18 mouse cellular contexts compared by ENCODE assay signal in the genomic region with DNA sequence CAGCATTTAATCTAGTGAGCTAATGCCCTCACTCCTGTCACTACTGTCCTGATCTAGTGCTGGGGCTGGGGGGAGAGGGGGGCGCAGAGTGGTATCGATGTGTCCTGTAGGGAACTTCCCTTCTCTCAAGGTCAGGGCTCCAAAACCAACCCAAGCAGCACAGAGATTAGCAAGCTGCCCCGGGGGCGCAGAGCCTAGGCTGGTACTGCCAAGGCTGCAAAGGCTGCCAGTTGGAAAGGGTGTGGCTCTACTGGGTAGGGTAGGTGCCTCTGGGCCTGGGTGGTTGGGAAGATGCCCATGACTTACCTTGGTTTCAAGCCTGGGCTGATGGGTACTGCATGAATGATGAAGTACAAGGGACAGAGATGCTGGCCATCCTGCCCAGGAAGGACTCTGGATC. TPM values are rescaled to one million over a fixed set of nuclear protein-coding genes. Genes with fewer than 3 reads are reported as not detected.
DNase-seq lines count a peak whose midpoint lies in the region; ATAC-seq and TF ChIP-seq lines count a peak whose summit lies in the region.
"Had no signal": no experiment of that assay in that cellular context is flagged by ENCODE, and none has a peak within 500 bp of the region (broad histone marks: within the 10 kb centered on the region; RNA-seq: fewer than 3 reads in every experiment).

No protein-coding gene starts in this region.

- TF ChIP-seq EP300 in ES-Bruce4 (IDR thresholded peaks at IDR 0.05; ENCODE audit: insufficient read depth, low read depth, low read length) = no peak

- H3K36me3 ChIP-seq in heart, embryonic 13.5 days = peaks cover 21% of the 10 kb centered on the region
- peaks cover 26% of the 10 kb centered on the region for H3K36me3 ChIP-seq in liver, embryonic 12.5 days
- peaks cover 26% of the 10 kb centered on the region for H3K36me3 ChIP-seq in ES-Bruce4 (ENCODE audit: control insufficient read depth, insufficient read depth, low read length, poor library complexity, severe bottlenecking)
- peaks cover 32% of the 10 kb centered on the region for H3K36me3 ChIP-seq in limb, embryonic 10.5 days

- H3K9me3 ChIP-seq in heart, embryonic 13.5 days = no peaks in the 10 kb centered on the region
- no peaks in the 10 kb centered on the region for H3K9me3 ChIP-seq in liver, embryonic 12.5 days (replicated peaks)
- H3K9me3 ChIP-seq in ES-Bruce4 (replicated peaks; ENCODE audit: control insufficient read depth, insufficient read depth, low read length, poor library complexity, severe bottlenecking) = no peaks in the 10 kb centered on the region
- H3K9me3 ChIP-seq in limb, embryonic 10.5 days (replicated peaks) = no peaks in the 10 kb centered on the region

- no peaks in the 10 kb centered on the region for H3K27me3 ChIP-seq in heart, embryonic 13.5 days (replicated peaks)
- H3K27me3 ChIP-seq in liver, embryonic 12.5 days (replicated peaks) = no peaks in the 10 kb centered on the region
- no peaks in the 10 kb centered on the region for H3K27me3 ChIP-seq in ES-Bruce4 (ENCODE audit: control insufficient read depth, insufficient read depth, low read length, poor library complexity, severe bottlenecking)
- H3K27me3 ChIP-seq in limb, embryonic 10.5 days (ENCODE audit: low read depth, poor library complexity, severe bottlenecking) = no peaks in the 10 kb centered on the region

- no peak for DNase-seq in heart, postnatal 10 days
- DNase-seq in liver = no peak
- DNase-seq in limb, embryonic 10.5 days (ENCODE audit: low spot score) = no peak
- no peak for DNase-seq in spleen, postnatal 4 days (ENCODE audit: low spot score in 2 of 2)
- DNase-seq: cerebellum, adult 18-20 months; embryo, embryonic 11 days; gastrocnemius, postnatal 25 days; right cerebral cortex, postnatal 25 days had no signal

- no peak for TF ChIP-seq CTCF in ES-Bruce4 (IDR thresholded peaks at IDR 0.05; ENCODE audit: low read depth, low read length)

- ATAC-seq in heart, embryonic 13.5 days (ENCODE audit: extremely low read depth, insufficient number of reproducible peaks, low FRiP score, low TSS enrichment) = no peak
- ATAC-seq in liver, embryonic 12.5 days = no peak
- ATAC-seq: lung, postnatal 0 days; midbrain, embryonic 16.5 days had no signal

- H3K4me2 ChIP-seq in heart, embryonic 13.5 days = peak overlapping the region; percentile 84; the same call in 1 of the 2 replicates
- no peak overlapping the region for H3K4me2 ChIP-seq in liver, embryonic 12.5 days

- peaks cover 35% of the 10 kb centered on the region for H3K4me1 ChIP-seq in heart, embryonic 13.5 days
- H3K4me1 ChIP-seq in liver, embryonic 12.5 days = peaks cover 44% of the 10 kb centered on the region
- peaks cover 9% of the 10 kb centered on the region for H3K4me1 ChIP-seq in ES-Bruce4 (ENCODE audit: control insufficient read depth, insufficient read depth, low read length)
- peaks cover 25% of the 10 kb centered on the region for H3K4me1 ChIP-seq in limb, embryonic 10.5 days

- 75% methylated on average over 4 of the region's 4 CpGs for WGBS in heart, embryonic 13.5 days
- 87% methylated on average over 4 of the region's 4 CpGs for WGBS in liver, embryonic 12.5 days (ENCODE audit: insufficient replicate concordance)
- 95% methylated on average over 4 of the region's 4 CpGs for WGBS in limb, embryonic 10.5 days

- no peak overlapping the region; the same call in 1 of the 2 replicates for H3K27ac ChIP-seq in heart, embryonic 13.5 days (replicated peaks)
- H3K27ac ChIP-seq in liver, embryonic 12.5 days = no peak overlapping the region
- no peak overlapping the region for H3K27ac ChIP-seq in ES-Bruce4 (ENCODE audit: insufficient read depth, low read length)
- H3K27ac ChIP-seq in limb, embryonic 10.5 days = no peak overlapping the region

- intact Hi-C loops in heart, postnatal 10 days (cut with DNase I) = no loop called here

- H3K4me3 ChIP-seq in heart, embryonic 13.5 days = no peak overlapping the region
- H3K4me3 ChIP-seq in liver, embryonic 12.5 days = no peak overlapping the region
- 0 out of 2 replicates have a peak overlapping the region, but pooled peaks have one; percentile 1 for H3K4me3 ChIP-seq in ES-Bruce4 (ENCODE audit: low read depth, low read length)
- H3K4me3 ChIP-seq in limb, embryonic 10.5 days = 0 out of 2 replicates have a peak overlapping the region, but pooled peaks have one; percentile 87

- 0 out of 2 replicates have a peak overlapping the region, but pooled peaks have one; percentile 50 for H3K9ac ChIP-seq in heart, embryonic 13.5 days
- H3K9ac ChIP-seq in liver, embryonic 12.5 days = 0 out of 2 replicates have a peak overlapping the region, but pooled peaks have one; percentile 15
- H3K9ac ChIP-seq in ES-Bruce4 (ENCODE audit: low read depth, poor library complexity, severe bottlenecking) = no peak overlapping the region

- TF ChIP-seq POLR2A in ES-Bruce4 (IDR thresholded peaks at IDR 0.05; ENCODE audit: insufficient read depth, low read length) = no peak

RNA-seq across cellular contexts. Expression of a gene that starts 2.4 kb away (rescaled TPM):
- polyA plus RNA-seq in heart, embryonic 13.5 days (2015; fragmentation: Nextera tagmentation; extraction: Ambion mirVana) = 2,411 and 2,681 TPM in 2 replicates
- total RNA-seq in heart, postnatal 10 days (2021) = 100 to 1,000 TPM; 321 to 324 TPM
- polyA plus RNA-seq in liver, embryonic 12.5 days (2016; fragmentation: Nextera tagmentation; extraction: Ambion mirVana) = 1,383 and 1,459 TPM in 2 replicates
- 1,651 and 1,929 TPM in 2 replicates for polyA plus RNA-seq in ES-Bruce4 (2011; ENCODE audit: insufficient read depth, insufficient read length, low read depth, missing spikeins)
- polyA plus RNA-seq in limb, embryonic 10.5 days (2016; fragmentation: Nextera tagmentation; extraction: Ambion mirVana) = 3,225 and 4,131 TPM in 2 replicates

RNA-seq across cellular contexts. Expression of a gene that starts 20.4 kb away (rescaled TPM):
- 9.5 and 13.0 TPM in 2 replicates for polyA plus RNA-seq in heart, embryonic 13.5 days (2015; fragmentation: Nextera tagmentation; extraction: Ambion mirVana)
- 10 to 100 TPM; 10.1 to 12.7 TPM for total RNA-seq in heart, postnatal 10 days (2021)
- polyA plus RNA-seq in liver, embryonic 12.5 days (2016; fragmentation: Nextera tagmentation; extraction: Ambion mirVana) = 32.8 and 33.9 TPM in 2 replicates
- 26.3 and 31.9 TPM in 2 replicates for polyA plus RNA-seq in ES-Bruce4 (2011; ENCODE audit: insufficient read depth, insufficient read length, low read depth, missing spikeins)
- polyA plus RNA-seq in limb, embryonic 10.5 days (2016; fragmentation: Nextera tagmentation; extraction: Ambion mirVana) = 4.9 and 6.5 TPM in 2 replicates

RNA-seq across cellular contexts. Expression of a gene that starts 35.3 kb away (rescaled TPM):
- not detected in 2 replicates for polyA plus RNA-seq in heart, embryonic 13.5 days (2015; fragmentation: Nextera tagmentation; extraction: Ambion mirVana)
- not detected for total RNA-seq in heart, postnatal 10 days (2021)
- polyA plus RNA-seq in liver, embryonic 12.5 days (2016; fragmentation: Nextera tagmentation; extraction: Ambion mirVana) = not detected in 2 replicates
- polyA plus RNA-seq in ES-Bruce4 (2011; ENCODE audit: insufficient read depth, insufficient read length, low read depth, missing spikeins) = not detected in 2 replicates
- polyA plus RNA-seq in limb, embryonic 10.5 days (2016; fragmentation: Nextera tagmentation; extraction: Ambion mirVana) = not detected in 2 replicates
- total RNA-seq: adrenal gland, postnatal 4 days; gastrocnemius, postnatal 25 days; hematopoietic stem cell, adult 5-6 weeks; layer of hippocampus, adult 18-20 months; left cerebral cortex, postnatal 25 days had no signal
- polyA plus RNA-seq: lung, postnatal 0 days; midbrain, embryonic 16.5 days; stomach, embryonic 14.5 days had no signal

RNA-seq across cellular contexts. Expression of a gene that starts 35.6 kb away (rescaled TPM):
- polyA plus RNA-seq in heart, embryonic 13.5 days (2015; fragmentation: Nextera tagmentation; extraction: Ambion mirVana) = 2.4 TPM in 2 replicates
- total RNA-seq in heart, postnatal 10 days (2021) = under 1 TPM in 1 of 2 experiments, not detected in 1; 0.48 TPM
- polyA plus RNA-seq in liver, embryonic 12.5 days (2016; fragmentation: Nextera tagmentation; extraction: Ambion mirVana) = 1.4 and 2.5 TPM in 2 replicates
- 9.6 and 13.8 TPM in 2 replicates for polyA plus RNA-seq in ES-Bruce4 (2011; ENCODE audit: insufficient read depth, insufficient read length, low read depth, missing spikeins)
- polyA plus RNA-seq in limb, embryonic 10.5 days (2016; fragmentation: Nextera tagmentation; extraction: Ambion mirVana) = 3.1 and 3.8 TPM in 2 replicates
- total RNA-seq: gastrocnemius, postnatal 25 days had no signal

RNA-seq across cellular contexts. Expression of a gene that starts 59.2 kb away (rescaled TPM):
- polyA plus RNA-seq in heart, embryonic 13.5 days (2015; fragmentation: Nextera tagmentation; extraction: Ambion mirVana) = 5.3 and 7.1 TPM in 2 replicates
- total RNA-seq in heart, postnatal 10 days (2021) = 1 to 10 TPM; 5.9 to 7.9 TPM
- polyA plus RNA-seq in liver, embryonic 12.5 days (2016; fragmentation: Nextera tagmentation; extraction: Ambion mirVana) = 38.4 and 38.5 TPM in 2 replicates
- 8.9 and 9.5 TPM in 2 replicates for polyA plus RNA-seq in ES-Bruce4 (2011; ENCODE audit: insufficient read depth, insufficient read length, low read depth, missing spikeins)
- 1.7 and 3.8 TPM in 2 replicates for polyA plus RNA-seq in limb, embryonic 10.5 days (2016; fragmentation: Nextera tagmentation; extraction: Ambion mirVana)

Comparison
In these comparisons a context has a peak if more than half of its experiments do, and no peak if none do; other contexts are left out.
1. H3K4me3 ChIP-seq: peak in ES-Bruce4 (single experiment) and limb, embryonic 10.5 days (single experiment); none in heart, embryonic 13.5 days (single experiment) and liver, embryonic 12.5 days (single experiment).